Mouse (Mus musculus): ENCODE data around the gene Chga. TPM values are rescaled to one million over a fixed set of nuclear protein-coding genes. Genes with fewer than 3 reads are reported as not detected.

Gene Chga
- total RNA-seq, 2 experiments from 2014 or later, result 151 to 236 TPM

DNA sequence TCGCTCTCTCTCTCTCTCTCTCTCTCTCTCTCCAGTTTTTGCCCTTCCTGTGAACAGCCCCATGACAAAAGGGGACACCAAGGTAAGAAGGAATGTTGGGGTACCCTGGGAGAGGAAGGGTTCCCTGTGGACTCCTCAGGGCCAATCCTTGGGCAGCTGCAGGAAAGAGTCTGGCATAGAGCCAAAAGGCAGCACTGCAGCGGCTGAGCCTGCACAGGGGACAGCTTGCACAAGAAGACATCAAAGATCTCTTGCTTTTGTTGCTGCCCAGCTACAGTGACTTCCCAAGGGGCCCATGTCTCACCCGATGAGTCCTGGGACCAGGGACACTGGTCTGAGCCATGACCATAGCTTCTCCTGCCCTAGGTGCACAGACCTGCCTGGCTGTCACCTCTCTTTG is 1.1 kb downstream of the Chga start:
- no peak for DNase-seq (ENCODE audit: low spot score in 2 of 2)

GRCm38 (mm10) chr12:102557372-102557771 is 2.6 kb downstream of the Chga start:
- peak; percentile 42 to 57 for DNase-seq (ENCODE audit: low spot score in 2 of 2)

GRCm38 (mm10) chr12:102565086-102565485 is 10.3 kb downstream of the Chga start:
- DNase-seq (ENCODE audit: low spot score in 2 of 2), result no peak

DNA sequence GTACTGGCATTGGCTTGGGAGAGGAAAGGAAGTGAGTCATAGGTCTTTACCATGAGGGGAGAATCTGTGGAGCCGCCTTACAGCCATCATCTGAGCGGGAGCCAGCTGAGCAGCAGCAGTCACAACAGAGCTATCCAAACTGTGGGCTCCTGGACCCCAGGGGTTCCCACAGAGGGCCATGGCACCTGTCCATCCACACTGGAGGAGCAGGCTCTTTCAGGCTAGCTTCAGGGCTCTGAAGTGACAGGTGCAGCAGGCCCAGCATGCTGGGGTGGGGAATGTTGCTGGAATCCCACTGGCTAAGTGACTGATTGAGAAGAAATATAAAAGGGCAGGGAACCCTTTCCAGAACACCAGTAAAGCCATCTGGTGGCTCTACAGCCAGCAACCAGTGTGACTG is 12.2 kb downstream of the Chga start:
- DNase-seq (ENCODE audit: low spot score in 2 of 2), result no peak

GRCm38 (mm10) chr12:102568219-102568618 is 13.4 kb downstream of the Chga start:
- DNase-seq (ENCODE audit: low spot score in 2 of 2), result no peak

- no peak for DNase-seq (ENCODE audit: low spot score in 2 of 2)
Measured at GRCm38 (mm10) chr12:102570111-102570510, 15.3 kb downstream of the Chga start.

- no peak for DNase-seq (ENCODE audit: low spot score in 2 of 2)
Measured at GRCm38 (mm10) chr12:102570734-102571133, 16.0 kb downstream of the Chga start.

- DNase-seq (ENCODE audit: low spot score in 2 of 2), result no peak
Measured at GRCm38 (mm10) chr12:102571666-102572065, 16.9 kb downstream of the Chga start.

DNA sequence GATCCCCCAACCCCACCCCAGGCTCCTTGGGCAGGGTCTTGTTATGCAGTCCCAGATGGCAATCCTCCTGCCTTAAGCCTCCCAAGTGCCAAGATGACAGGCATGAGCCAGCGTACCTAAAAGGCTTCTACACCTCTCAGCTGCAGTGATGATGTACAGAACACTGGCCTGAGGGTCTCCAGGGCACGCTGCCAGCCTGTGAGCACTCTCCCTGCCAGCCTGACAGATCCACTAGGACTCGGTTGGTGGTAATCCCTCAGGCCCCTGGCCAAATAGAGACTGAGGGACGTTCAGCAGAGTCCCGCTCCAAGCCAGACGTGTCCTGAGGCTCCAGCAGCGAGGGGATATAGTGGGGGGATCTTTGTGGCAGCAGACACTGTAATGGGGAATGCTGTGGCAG is 18.3 kb downstream of the Chga start:
- no peak for DNase-seq (ENCODE audit: low spot score in 2 of 2)

DNA sequence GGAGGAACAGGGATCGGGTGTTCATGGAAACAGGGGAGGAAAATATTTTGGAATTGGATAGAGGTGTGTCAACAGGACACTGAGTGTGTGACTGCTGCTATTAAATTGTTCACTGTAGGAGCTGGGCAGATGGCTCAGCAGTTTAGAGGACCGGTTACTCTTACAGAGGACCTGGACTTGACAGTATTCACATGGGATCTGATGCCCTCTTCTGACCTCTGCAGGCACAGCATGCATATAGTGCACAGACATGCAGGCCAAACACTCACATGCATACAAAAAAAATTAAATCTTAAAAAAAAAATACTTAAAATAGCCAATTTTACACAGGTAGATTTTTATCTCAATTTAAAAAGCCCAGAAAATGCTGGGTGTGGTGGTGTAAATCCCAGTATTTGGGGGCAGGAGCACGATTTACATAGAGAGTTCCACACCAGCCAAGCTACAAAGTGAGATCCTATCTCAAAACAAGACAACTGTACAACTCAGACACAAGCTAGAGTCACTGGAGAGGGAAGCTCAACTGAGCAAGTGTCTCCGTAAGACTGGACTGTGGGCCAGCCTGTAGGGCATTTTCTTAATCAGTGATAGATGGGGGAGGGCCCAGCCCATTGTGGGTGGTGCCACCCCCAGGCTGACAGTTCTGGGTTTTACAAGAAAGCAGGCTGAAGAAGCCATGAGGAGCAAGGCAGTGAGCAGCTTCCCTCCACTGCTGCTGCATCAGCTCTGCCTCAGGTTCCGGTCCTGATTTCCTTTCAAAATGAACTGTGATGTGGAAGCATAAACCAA is 21.0 kb downstream of the Chga start:
- DNase-seq (ENCODE audit: low spot score in 2 of 2), result no peak

- DNase-seq (ENCODE audit: low spot score in 2 of 2), result no peak
Measured at GRCm38 (mm10) chr12:102576659-102577398, 22.1 kb downstream of the Chga start.

GRCm38 (mm10) chr12:102579041-102579440 is 24.3 kb downstream of the Chga start:
- peak; percentile 82 to 92 for DNase-seq (ENCODE audit: low spot score in 2 of 2)

- DNase-seq (ENCODE audit: low spot score in 2 of 2), result no peak
Measured at GRCm38 (mm10) chr12:102581579-102582196, 26.9 kb downstream of the Chga start.

DNA sequence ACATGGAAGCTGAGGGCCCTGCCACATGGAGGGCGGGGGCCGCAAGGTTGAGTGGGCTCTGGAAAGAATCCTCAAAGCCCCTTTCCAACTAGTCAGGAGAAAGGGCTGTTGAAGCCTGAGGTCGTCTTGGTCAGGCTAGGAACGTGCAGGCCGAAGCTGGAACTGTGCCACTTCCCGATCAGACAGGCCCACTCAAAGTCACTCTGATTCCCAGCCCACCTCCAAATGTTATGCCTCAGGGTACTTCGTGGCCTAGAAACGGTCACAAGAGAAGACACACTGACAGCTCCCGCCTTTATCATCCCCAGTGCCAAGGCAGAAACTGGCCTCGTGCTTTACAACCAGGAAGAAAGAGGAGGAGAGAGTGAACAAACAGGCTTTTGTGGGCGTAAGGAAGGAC is 27.7 kb downstream of the Chga start:
- DNase-seq (ENCODE audit: low spot score in 2 of 2), result no peak

- DNase-seq (ENCODE audit: low spot score in 2 of 2), result peak; percentile 43 to 56
Measured at GRCm38 (mm10) chr12:102585390-102585789, 30.6 kb downstream of the Chga start.

DNA sequence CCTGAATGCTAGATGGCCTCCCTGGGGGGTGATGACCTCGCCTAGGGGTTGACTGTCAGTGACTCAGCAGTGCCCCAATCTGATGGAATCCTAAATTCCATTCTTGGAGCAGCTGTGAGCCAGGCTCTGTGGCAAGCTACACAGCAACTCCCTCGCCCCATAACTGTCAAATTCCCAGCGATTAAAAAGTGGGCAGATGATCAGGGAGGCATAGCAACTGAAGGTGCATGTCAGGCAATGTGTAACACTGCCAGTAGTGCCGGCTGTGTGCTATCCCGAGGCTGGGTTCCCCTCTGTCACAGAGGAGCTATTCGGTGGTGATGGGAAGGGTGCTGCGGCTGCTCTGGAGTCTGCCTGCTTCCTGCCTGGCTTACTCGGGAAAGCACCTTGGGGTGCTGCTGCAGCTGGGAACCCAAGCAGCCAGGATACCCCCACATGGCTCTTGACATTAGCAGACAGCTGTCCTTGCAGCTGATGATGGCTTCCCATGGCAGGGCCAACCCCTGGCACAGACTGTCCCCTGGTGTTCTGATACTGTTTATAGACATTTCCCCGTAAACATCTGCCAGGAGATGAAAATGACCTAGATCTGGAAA is 31.6 kb downstream of the Chga start:
- DNase-seq (ENCODE audit: low spot score in 2 of 2), result no peak

DNA sequence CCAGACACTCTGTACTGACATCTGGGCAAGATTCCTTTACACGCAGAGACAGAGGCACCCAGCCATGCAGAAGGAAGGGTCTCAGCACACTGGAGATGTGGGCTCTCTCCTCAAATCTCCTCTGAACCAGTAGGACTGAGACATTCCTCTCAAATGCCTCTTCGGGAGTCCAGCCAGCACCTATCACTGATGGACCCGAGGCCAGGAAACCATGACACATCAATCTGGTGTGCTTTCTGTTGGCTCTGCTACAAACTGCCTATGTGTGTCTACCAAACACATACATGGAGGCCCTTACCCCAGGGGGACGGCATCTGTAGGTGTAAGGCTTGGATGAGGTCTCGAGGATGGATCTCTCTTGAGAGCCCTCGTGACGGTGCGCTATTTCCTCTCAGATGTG is 32.3 kb downstream of the Chga start:
- DNase-seq (ENCODE audit: low spot score in 2 of 2), result no peak

GRCm38 (mm10) chr12:102590711-102591360 is 36.1 kb downstream of the Chga start:
- no peak for DNase-seq (ENCODE audit: low spot score in 2 of 2)

- DNase-seq (ENCODE audit: low spot score in 2 of 2), result peak; percentile 72 to 75
Measured at GRCm38 (mm10) chr12:102593699-102594098, 38.9 kb downstream of the Chga start.

DNA sequence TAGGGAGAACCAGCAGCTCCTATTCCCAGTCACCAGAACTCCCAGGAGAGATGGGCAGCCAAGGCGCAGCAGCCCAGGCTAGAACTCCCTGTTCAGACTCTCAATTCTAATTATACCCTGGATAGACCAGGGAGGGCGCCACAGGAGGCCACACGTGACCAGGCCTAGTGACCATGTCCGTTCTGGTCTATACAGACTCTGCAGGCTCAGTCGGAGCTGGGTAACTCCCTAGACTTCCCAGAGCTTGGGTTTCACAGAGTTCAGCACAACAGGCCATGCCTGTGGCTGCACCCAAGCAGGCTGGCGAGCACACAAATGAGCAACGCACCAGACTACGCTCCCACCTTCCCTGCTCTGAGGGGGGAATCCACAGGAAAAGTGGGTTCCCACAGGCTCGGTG is 39.9 kb downstream of the Chga start:
- no peak for DNase-seq (ENCODE audit: low spot score in 2 of 2)

GRCm38 (mm10) chr12:102596410-102596809 is 41.6 kb downstream of the Chga start:
- DNase-seq (ENCODE audit: low spot score in 2 of 2), result no peak
